Mouse (Mus musculus) heart, postnatal 10 days (tissue): ENCODE data around the gene Pced1b. TPM values are rescaled to one million over a fixed set of nuclear protein-coding genes. Genes with fewer than 3 reads are reported as not detected.

Experiments
- DNase-seq, 2 experiments: peaks; one replicate each; pipeline ENCODE4 v3.0.0; 2021
- intact Hi-C: fragments of 180-260 bp; cut with DNase I; formaldehyde crosslinking; loops from one replicate; pipeline ENCODE4 v1.15.1; 2025
- total RNA-seq, 2 experiments: library from RNA; stranded (reverse); gene quantifications; 2 replicates each; pipeline ENCODE4 v1.2.3; 2021

Pced1b gene
- total RNA-seq, 2 experiments from 2014 or later, result 6.2 to 7.6 TPM

- intact Hi-C loops, result no loop called here
- DNase-seq, result no peak
Measured at GRCm38 (mm10) chr15:97255800-97256199, 8.9 kb downstream of the Pced1b start.

- no peak for DNase-seq
- intact Hi-C loops, result no loop called here
Measured at GRCm38 (mm10) chr15:97256411-97256810, 9.5 kb downstream of the Pced1b start.

GRCm38 (mm10) chr15:97257206-97257775, 10.4 kb downstream of the Pced1b start:
- peak; percentile 11 to 22 for DNase-seq
- intact Hi-C loops, result no loop called here

GRCm38 (mm10) chr15:97258483-97259230, 11.8 kb downstream of the Pced1b start:
- intact Hi-C loops, result no loop called here
- DNase-seq, result no peak

- no peak for DNase-seq
- intact Hi-C loops, result no loop called here
Measured at GRCm38 (mm10) chr15:97259300-97259699, 12.4 kb downstream of the Pced1b start.

- intact Hi-C loops, result no loop called here
- no peak for DNase-seq
Measured at GRCm38 (mm10) chr15:97259968-97260597, 13.2 kb downstream of the Pced1b start.

- intact Hi-C loops, result no loop called here
- no peak for DNase-seq
Measured at GRCm38 (mm10) chr15:97262251-97262650, 15.3 kb downstream of the Pced1b start.

GRCm38 (mm10) chr15:97266236-97266845, 19.4 kb downstream of the Pced1b start:
- intact Hi-C loops, result no loop called here
- no peak for DNase-seq

- DNase-seq, result no peak
- intact Hi-C loops, result no loop called here
Measured at GRCm38 (mm10) chr15:97267094-97267695, 20.3 kb downstream of the Pced1b start.

GRCm38 (mm10) chr15:97271985-97272697, 25.2 kb downstream of the Pced1b start:
- peak; percentile 14 to 27 for DNase-seq
- intact Hi-C loops, result no loop called here

- no peak for DNase-seq
- intact Hi-C loops, result no loop called here
Measured at GRCm38 (mm10) chr15:97272831-97273230, 25.9 kb downstream of the Pced1b start.

- intact Hi-C loops, result no loop called here
- DNase-seq, result no peak
Measured at GRCm38 (mm10) chr15:97275626-97276395, 28.9 kb downstream of the Pced1b start.

- intact Hi-C loops, result no loop called here
- DNase-seq, result no peak
Measured at GRCm38 (mm10) chr15:97276660-97277153, 29.8 kb downstream of the Pced1b start.

- DNase-seq, result no peak
- intact Hi-C loops, result no loop called here
Measured at GRCm38 (mm10) chr15:97277328-97277727, 30.4 kb downstream of the Pced1b start.

GRCm38 (mm10) chr15:97278340-97278948, 31.5 kb downstream of the Pced1b start:
- no peak for DNase-seq
- intact Hi-C loops, result no loop called here

- intact Hi-C loops, result no loop called here
- DNase-seq, result no peak
Measured at GRCm38 (mm10) chr15:97280131-97280530, 33.2 kb downstream of the Pced1b start.

- intact Hi-C loops, result no loop called here
- no peak for DNase-seq
Measured at GRCm38 (mm10) chr15:97280776-97281175, 33.9 kb downstream of the Pced1b start.

GRCm38 (mm10) chr15:97281712-97282571, 35.0 kb downstream of the Pced1b start:
- intact Hi-C loops, result no loop called here
- DNase-seq, result no peak
